Mouse (Mus musculus) embryonic facial prominence, embryonic 13.5 days (tissue): Measurements from ENCODE around the gene Mapk9. TPM values are rescaled to one million over a fixed set of nuclear protein-coding genes. Genes with fewer than 3 reads are reported as not detected.
A peak's percentile ranks its signal among the peaks of the same experiment; 100 is the strongest.
"Not testable (repeated sequence)": the region's sequence is repeated elsewhere in the genome, so short reads cannot be mapped to it uniquely, and the experiment has no call there.

ENCODE experiments used
- ATAC-seq: fragments of 200-750 bp; cut with Nextera tagmentation; 2 replicates; pipeline ENCODE4 v1.8.0; 2017; ENCODE audit warnings: low read depth; ENCODE audit not compliant: insufficient number of reproducible peaks, insufficient read depth, low FRiP score, low TSS enrichment
- H3K27ac ChIP-seq: fragments of 300-500 bp; sonication (generic); 2 replicates; pipeline ENCODE4 v1.5.1; 2015; ENCODE audit warnings: moderate library complexity, mild to moderate bottlenecking, inconsistent platforms
- H3K27me3 ChIP-seq: fragments of 300-500 bp; sonication (generic); 2 replicates; pipeline ENCODE4 v1.6.1; 2015; ENCODE audit warnings: mild to moderate bottlenecking, inconsistent platforms
- H3K36me3 ChIP-seq: fragments of 300-500 bp; sonication (generic); 2 replicates; pipeline ENCODE4 v1.6.1; 2015; ENCODE audit warnings: mild to moderate bottlenecking, inconsistent platforms
- H3K4me1 ChIP-seq: fragments of 300-500 bp; sonication (generic); 2 replicates; pipeline ENCODE4 v1.6.1; 2015; ENCODE audit warnings: inconsistent platforms
- H3K4me2 ChIP-seq: fragments of 300-500 bp; sonication (generic); 2 replicates; pipeline ENCODE4 v1.6.1; 2015; ENCODE audit warnings: moderate library complexity, mild to moderate bottlenecking, inconsistent platforms
- H3K4me3 ChIP-seq: fragments of 300-500 bp; sonication (generic); 2 replicates; pipeline ENCODE4 v1.5.1; 2015; ENCODE audit warnings: mild to moderate bottlenecking, inconsistent platforms
- H3K9ac ChIP-seq: fragments of 300-500 bp; sonication (generic); 2 replicates; pipeline ENCODE4 v1.6.1; 2015; ENCODE audit warnings: mild to moderate bottlenecking, inconsistent platforms
- H3K9me3 ChIP-seq: fragments of 300-500 bp; sonication (generic); 2 replicates; pipeline ENCODE4 v1.6.1; 2016; ENCODE audit warnings: inconsistent platforms
- WGBS: fragments of 180-500 bp; shearing (Covaris S2); methylation state at CpG from one replicate; pipeline ENCODE4 v1.1.7; 2015; ENCODE audit warnings: mixed read lengths; 5-methylcytosine and 5-hydroxymethylcytosine counted together
- polyA plus RNA-seq: library from polyadenylated mRNA; unstranded; fragments of >200 nt; fragmentation: Nextera tagmentation; extraction: Ambion mirVana; gene quantifications from 2 replicates; pipeline ENCODE4 v1.2.1, GENCODE M21; 2015

Gene Mapk9
- 28.8 and 31.8 TPM in 2 replicates for polyA plus RNA-seq

DNA sequence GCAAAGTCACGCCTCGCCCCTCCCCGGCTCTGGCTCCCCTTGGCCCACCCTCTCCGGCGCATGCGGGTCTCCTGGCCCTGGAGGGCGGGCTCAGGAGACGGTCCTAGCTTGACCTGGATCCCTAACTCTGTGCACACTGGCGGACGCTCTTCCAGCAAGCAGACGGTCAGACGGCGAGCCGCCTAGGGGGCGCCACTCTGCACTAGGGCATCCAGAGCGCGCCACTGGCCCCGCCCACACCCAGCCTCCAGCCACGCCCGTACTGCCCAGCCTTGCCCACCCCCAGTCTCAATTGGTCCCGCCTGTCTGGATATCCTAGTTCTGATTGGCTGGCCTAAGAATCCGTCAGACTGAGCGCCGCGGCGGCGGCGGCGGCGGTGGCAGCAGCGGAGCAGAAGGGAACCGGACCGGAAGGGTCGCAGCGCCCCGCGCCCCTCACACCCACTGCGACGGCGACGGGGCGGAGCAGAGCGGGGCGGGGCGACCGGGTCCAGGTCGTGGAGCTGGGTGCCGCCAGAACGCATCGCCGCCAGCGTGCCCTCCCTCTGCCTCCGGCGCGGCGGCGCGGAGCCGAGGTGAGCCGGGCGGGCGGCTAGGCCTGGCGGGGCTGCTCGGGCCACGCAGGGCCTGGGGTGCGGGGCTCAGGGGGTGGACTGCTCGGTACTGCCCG lies at the start of gene Mapk9:
TSS of gene Mapk9 (plus strand) at position 351 of the 670 bp plus-strand sequence.
- peaks cover 12% of the 10 kb centered on the region for H3K36me3 ChIP-seq
- peak within 1 kb of the TSS; percentile 88 for H3K4me2 ChIP-seq
- no peaks in the 10 kb centered on the region for H3K27me3 ChIP-seq
- H3K4me1 ChIP-seq: peaks cover 15% of the 10 kb centered on the region
- peak within 1 kb of the TSS; percentile 94 for H3K4me3 ChIP-seq
- ATAC-seq: peak; percentile 97
- H3K27ac ChIP-seq: peak within 1 kb of the TSS; percentile 74
- WGBS: under 1% methylated on average over 58 of the region's 68 CpGs
- H3K9ac ChIP-seq: peak within 1 kb of the TSS; percentile 93
- no peaks in the 10 kb centered on the region for H3K9me3 ChIP-seq

DNA sequence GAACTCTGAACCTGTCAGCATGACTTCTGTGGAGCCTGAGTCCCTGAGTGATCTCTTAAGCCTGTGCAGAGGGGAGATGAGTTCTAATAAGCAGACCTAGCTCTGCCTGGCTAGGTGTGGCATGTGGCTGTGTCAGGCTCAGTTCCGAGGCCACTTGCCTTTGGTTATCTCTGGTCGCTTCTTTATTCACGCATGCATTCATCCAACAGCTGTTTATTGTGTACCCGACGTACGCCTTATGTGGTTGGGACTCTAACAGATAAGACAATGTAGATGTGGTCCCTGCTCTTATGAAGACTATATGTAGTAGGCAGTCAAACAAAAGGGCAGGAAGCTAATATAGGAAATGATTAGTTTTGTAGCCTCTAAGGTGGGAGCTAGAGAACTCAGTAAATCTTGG lies 47.6 kb upstream of the Mapk9 start:
- Histone ChIP-seq H3K4me3 (no peak overlapping the region), H3K4me2 (no peak overlapping the region), H3K4me1 (peaks cover 32% of the 10 kb centered on the region), H3K27ac (no peak overlapping the region), H3K9ac (no peak overlapping the region), H3K36me3 (no peaks in the 10 kb centered on the region), H3K27me3 (no peaks in the 10 kb centered on the region), H3K9me3 (no peaks in the 10 kb centered on the region)
- ATAC-seq: no peak
- WGBS: 88% methylated on average over 6 of the region's 6 CpGs

DNA sequence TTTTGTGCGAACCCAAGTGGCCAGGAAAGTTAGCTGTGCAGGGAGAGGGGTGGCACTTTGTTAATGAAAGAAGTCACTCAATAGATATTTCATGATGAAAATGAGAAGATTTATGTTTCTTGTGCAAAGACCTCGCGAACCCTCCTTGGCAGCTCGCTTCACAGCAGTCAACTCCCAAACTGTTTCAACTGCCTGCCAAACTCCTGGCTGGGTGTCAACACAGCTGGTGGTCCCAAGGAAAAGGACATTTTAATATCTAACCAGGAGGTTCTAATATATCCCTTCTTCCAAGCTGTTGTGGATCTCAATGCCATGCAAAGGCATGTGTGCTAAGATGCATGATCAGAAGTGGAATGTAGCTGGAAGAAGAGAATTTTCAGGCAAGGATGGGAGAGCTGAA lies 45.0 kb upstream of the Mapk9 start:
- WGBS: 66% methylated on average over 4 of the region's 4 CpGs

DNA sequence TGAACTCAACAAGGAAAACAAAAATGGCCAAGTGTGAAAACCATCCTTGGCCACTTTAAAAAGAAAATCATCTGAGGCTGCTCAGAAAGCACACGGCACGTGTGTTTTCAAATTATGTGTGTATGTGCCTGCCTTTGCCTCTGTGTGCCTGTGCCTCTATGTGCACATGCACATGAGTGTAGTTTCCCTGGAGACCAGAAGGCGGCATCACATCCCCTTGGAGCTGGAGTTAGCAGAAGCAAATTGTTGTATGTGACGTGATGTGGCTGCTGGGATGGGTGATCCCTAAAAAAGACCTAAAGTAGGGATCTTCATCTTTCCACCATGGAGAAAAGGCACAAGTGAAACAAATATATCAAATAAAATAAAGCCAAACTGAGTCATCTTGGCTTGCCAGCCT lies 42.8 kb upstream of the Mapk9 start:
- 92% methylated on average over 4 of the region's 4 CpGs for WGBS

More for the DNA sequence above, 45.0 kb upstream of the Mapk9 start:
- H3K4me2 ChIP-seq: no peak overlapping the region
- H3K4me3 ChIP-seq: no peak overlapping the region
- no peaks in the 10 kb centered on the region for H3K27me3 ChIP-seq
- no peaks in the 10 kb centered on the region for H3K36me3 ChIP-seq
- peaks cover 19% of the 10 kb centered on the region for H3K4me1 ChIP-seq
- H3K27ac ChIP-seq: no peak overlapping the region
- no peaks in the 10 kb centered on the region for H3K9me3 ChIP-seq
- no peak for ATAC-seq
- H3K9ac ChIP-seq: no peak overlapping the region

DNA sequence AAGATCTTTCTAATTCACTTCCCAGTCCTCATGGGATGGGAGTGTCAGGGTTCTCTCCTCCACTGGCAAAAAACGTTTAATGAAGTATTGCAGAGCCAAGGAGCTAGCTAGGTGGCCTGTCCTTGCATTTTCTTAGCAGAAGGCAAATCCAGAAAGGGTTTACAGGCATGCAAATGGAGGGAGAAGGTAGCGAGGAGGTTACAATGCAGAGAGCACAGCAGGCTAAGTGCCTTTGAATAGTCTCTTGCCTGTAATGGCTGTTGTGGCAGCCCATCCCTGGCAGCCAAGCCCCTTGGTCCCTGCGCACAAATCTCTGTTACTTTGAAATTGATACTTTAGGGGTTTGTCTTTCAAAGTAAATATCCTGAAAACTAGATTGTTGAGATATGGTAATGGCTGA lies 40.3 kb upstream of the Mapk9 start:
- 38% methylated on average over 3 of the region's 3 CpGs for WGBS
- H3K4me2 ChIP-seq: no peak overlapping the region
- no peak for ATAC-seq
- peaks cover 24% of the 10 kb centered on the region for H3K36me3 ChIP-seq
- no peak overlapping the region for H3K27ac ChIP-seq
- no peaks in the 10 kb centered on the region for H3K27me3 ChIP-seq
- H3K4me3 ChIP-seq: no peak overlapping the region
- peaks cover 7% of the 10 kb centered on the region; the same call in 1 of the 2 replicates for H3K4me1 ChIP-seq
- no peak overlapping the region for H3K9ac ChIP-seq
- no peaks in the 10 kb centered on the region for H3K9me3 ChIP-seq

More for the DNA sequence above, 42.8 kb upstream of the Mapk9 start:
- H3K4me1 ChIP-seq: peaks cover 17% of the 10 kb centered on the region
- no peak overlapping the region for H3K4me2 ChIP-seq
- no peaks in the 10 kb centered on the region for H3K9me3 ChIP-seq
- H3K27me3 ChIP-seq: no peaks in the 10 kb centered on the region
- ATAC-seq: no peak
- peaks cover 6% of the 10 kb centered on the region for H3K36me3 ChIP-seq
- no peak overlapping the region for H3K9ac ChIP-seq
- H3K27ac ChIP-seq: no peak overlapping the region
- no peak overlapping the region for H3K4me3 ChIP-seq

DNA sequence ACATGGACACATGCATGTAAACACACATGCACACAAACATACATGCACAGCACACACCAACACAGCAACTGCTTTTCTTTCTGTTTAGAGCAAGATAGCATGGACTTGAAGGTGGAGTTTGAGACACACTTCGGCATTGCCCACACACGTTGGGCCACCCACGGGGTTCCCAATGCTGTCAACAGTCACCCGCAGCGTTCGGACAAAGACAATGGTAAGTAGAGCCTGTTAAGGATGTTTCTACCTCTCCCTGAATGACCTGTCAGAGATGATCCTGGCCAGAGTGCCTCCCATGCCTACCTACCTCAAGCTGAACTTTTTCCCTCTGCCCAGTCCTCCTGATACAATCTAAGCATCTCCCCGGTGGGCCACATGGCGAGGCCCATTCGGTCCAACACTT lies 37.6 kb upstream of the Mapk9 start:
- no peak for ATAC-seq
- H3K4me1 ChIP-seq: 0 out of 2 replicates have a peak, but pooled peaks cover 3% of the 10 kb centered on the region
- H3K36me3 ChIP-seq: peaks cover 50% of the 10 kb centered on the region
- H3K27ac ChIP-seq: no peak overlapping the region
- H3K4me3 ChIP-seq: no peak overlapping the region
- 90% methylated on average over 9 of the region's 9 CpGs for WGBS
- no peak overlapping the region for H3K9ac ChIP-seq
- no peaks in the 10 kb centered on the region for H3K9me3 ChIP-seq
- no peak overlapping the region for H3K4me2 ChIP-seq
- no peaks in the 10 kb centered on the region for H3K27me3 ChIP-seq

DNA sequence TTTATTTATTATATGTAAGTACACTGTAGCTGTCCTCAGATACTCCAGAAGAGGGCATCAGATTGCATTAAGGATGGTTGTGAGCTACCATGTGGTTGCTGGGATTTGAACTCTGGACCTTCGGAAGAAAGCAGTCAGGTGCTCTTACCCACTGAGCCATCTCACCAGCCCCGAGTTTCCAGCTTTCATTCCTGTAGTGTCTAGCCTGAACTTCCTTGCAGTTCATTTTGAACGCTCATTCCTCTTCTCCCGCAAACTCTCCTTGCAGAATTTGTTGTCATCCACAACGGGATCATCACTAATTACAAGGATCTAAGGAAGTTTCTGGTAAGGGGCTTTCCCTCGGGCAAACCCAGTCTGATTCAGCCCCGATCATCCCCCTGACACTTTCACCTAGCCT lies 35.9 kb upstream of the Mapk9 start:
- not testable (repeated sequence) for H3K4me2 ChIP-seq, H3K27me3 ChIP-seq, H3K9ac ChIP-seq, H3K4me3 ChIP-seq, H3K27ac ChIP-seq, H3K9me3 ChIP-seq, ATAC-seq, H3K4me1 ChIP-seq
- peaks cover 63% of the 10 kb centered on the region for H3K36me3 ChIP-seq
- 80% methylated on average over 7 of the region's 7 CpGs for WGBS

DNA sequence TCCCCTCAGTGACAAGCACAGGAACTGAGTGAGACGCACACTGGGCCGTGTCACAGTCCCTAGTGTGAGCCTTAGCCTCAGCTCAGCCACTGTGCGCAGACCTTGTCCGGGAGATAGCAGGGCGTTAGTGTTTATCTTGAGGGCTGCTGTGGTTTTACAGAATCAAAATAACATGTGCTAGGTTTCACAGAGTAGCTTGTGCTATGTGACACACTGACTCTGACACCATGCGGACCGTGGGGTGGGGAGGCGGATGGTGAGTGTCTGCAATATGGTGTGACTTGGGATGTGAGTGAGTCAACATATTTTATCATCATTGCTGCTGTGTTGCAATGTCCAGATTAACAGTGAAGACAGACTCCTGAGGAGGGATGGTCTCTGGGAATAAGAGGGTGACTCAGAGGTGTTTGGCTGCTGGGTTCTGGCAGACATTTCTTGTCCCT lies 35.4 kb upstream of the Mapk9 start:
- no peak for ATAC-seq
- Histone ChIP-seq H3K27ac (no peak overlapping the region), H3K4me3 (no peak overlapping the region), H3K4me1 (no peaks in the 10 kb centered on the region), H3K36me3 (peaks cover 63% of the 10 kb centered on the region), H3K9me3 (no peaks in the 10 kb centered on the region), H3K4me2 (no peak overlapping the region), H3K9ac (no peak overlapping the region), H3K27me3 (no peaks in the 10 kb centered on the region)
- 88% methylated on average over 8 of the region's 8 CpGs for WGBS

DNA sequence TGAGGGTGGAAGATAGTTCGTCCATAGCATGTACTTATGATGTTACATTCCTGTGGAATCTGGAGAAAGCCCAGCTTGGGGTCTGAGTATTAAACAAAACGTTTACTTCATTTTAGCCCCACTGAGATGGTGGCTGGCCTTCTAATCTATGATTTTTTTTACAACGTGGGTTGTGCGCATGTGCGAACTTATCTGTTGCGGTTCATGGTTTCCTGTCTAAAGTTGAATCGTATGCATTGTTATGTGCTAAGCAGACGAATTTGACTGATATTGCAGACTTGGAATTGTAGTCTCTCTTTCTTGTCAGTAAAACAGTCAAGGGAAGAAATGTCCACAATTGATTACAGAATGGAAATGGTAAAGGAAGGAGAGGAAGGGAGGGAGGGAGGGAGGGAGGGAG lies 34.7 kb upstream of the Mapk9 start:
- H3K4me1 ChIP-seq: no peaks in the 10 kb centered on the region
- H3K36me3 ChIP-seq: peaks cover 67% of the 10 kb centered on the region
- 85% methylated on average over 8 of the region's 8 CpGs for WGBS
- no peaks in the 10 kb centered on the region for H3K27me3 ChIP-seq
- no peak overlapping the region for H3K9ac ChIP-seq
- no peaks in the 10 kb centered on the region for H3K9me3 ChIP-seq
- no peak overlapping the region for H3K4me3 ChIP-seq
- no peak overlapping the region for H3K4me2 ChIP-seq
- no peak overlapping the region for H3K27ac ChIP-seq
- no peak for ATAC-seq

DNA sequence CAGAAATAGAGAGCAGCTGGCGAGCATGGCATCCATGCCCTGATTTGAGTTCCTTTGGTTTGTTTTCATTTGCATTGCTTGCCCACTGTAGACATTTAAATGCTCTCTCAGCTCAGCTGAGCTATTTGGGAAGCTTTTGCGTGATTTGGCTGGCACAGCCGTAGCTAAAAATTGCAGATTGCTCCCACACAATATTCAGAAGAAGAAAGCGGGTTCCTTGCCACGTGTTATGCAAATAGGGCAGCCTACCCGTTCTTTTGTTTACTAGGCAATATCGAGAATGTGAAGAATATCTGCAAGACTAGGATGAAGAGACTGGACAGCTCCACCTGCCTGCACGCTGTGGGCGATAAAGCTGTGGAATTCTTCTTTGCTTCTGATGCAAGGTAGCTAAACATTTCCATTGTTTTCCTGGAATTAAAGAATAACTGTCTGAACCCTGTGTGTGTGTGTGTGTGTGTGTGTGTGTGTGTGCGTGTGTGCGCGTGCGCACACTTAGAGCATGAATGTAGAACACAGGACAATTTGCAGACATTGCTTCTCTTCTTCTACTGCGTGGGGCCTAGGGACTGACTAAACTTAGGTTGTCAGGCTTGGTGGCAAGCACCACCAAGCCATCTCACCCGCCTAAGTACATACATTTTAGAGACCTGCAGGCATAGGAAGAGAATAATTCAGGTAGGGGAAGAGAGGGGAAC lies 27.5 kb upstream of the Mapk9 start:
- Histone ChIP-seq H3K4me3 (no peak overlapping the region), H3K27me3 (no peaks in the 10 kb centered on the region), H3K27ac (no peak overlapping the region), H3K36me3 (peaks cover 56% of the 10 kb centered on the region), H3K9me3 (no peaks in the 10 kb centered on the region), H3K4me2 (no peak overlapping the region), H3K9ac (no peak overlapping the region), H3K4me1 (no peaks in the 10 kb centered on the region)
- WGBS: 88% methylated on average over 15 of the region's 15 CpGs
- no peak for ATAC-seq

DNA sequence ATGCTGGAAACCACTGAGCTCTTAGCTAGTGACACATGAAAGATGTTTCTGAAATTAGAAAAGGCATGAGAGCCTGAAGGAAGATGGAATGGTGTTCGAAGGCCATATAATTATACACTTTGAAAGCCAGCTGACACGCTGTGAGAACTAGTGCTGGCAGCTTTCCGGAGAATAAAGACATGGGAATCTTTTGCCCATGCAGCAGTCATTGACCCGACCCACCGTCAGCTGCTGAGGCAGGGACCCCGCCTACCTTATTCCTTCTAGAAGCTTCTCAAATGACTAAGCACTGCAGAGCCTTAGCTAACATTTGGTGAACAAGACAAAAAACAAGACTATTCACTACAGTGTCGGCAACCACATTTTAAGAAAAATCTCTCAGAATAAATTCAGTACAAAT lies 26.9 kb upstream of the Mapk9 start:
- Histone ChIP-seq H3K4me3 (no peak overlapping the region), H3K4me1 (no peaks in the 10 kb centered on the region), H3K27ac (no peak overlapping the region), H3K9ac (no peak overlapping the region), H3K27me3 (no peaks in the 10 kb centered on the region), H3K36me3 (peaks cover 56% of the 10 kb centered on the region), H3K9me3 (no peaks in the 10 kb centered on the region), H3K4me2 (no peak overlapping the region)
- WGBS: 76% methylated on average over 7 of the region's 7 CpGs
- no peak for ATAC-seq

DNA sequence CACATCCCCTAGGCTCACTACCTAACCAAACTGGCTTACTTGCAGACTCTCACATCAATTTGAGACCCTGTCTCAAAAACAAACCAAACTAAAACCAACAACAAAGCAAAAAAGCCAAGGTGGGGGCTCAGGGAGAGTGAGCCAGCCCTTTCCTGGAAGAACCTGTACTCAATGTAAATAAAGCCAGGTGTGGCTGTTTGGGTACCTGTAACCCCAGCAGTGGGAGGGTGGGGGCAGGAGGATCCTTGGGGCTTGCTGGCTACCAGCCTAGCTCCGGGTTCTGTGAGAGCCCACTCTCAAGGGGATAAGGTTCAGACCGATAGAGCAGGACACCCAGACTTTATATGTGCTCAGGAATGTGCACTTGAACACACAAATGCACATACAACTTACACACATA lies 25.6 kb upstream of the Mapk9 start:
- Histone ChIP-seq H3K36me3 (peaks cover 62% of the 10 kb centered on the region), H3K4me1 (no peaks in the 10 kb centered on the region), H3K27me3 (no peaks in the 10 kb centered on the region), H3K9me3 (no peaks in the 10 kb centered on the region), H3K27ac (no peak overlapping the region), H3K4me2 (no peak overlapping the region), H3K4me3 (no peak overlapping the region), H3K9ac (no peak overlapping the region)
- 89% methylated on average over 2 of the region's 2 CpGs for WGBS
- ATAC-seq: no peak
